Mouse (Mus musculus) layer of hippocampus, adult 2 months (tissue): ENCODE measurements around the gene Rfx8. TPM values are rescaled to one million over a fixed set of nuclear protein-coding genes. Genes with fewer than 3 reads are reported as not detected.

Experiments
- DNase-seq, 2 experiments: peaks; one replicate each; pipeline ENCODE4 v3.0.0; 2022; ENCODE audit warnings: low spot score in 2 of 2
- H3K27ac ChIP-seq: fragments of 200-600 bp; 2 replicates; pipeline ENCODE4 v1.8.1; 2022
- H3K4me3 ChIP-seq: fragments of 200-600 bp; 2 replicates; pipeline ENCODE4 v1.8.1; 2022; ENCODE audit warnings: mild to moderate bottlenecking
- CTCF ChIP-seq: fragments of 200-600 bp; conservative IDR thresholded peaks from 2 replicates; pipeline ENCODE4 v1.8.1; 2022; ENCODE audit warnings: antibody characterized with exemption, mild to moderate bottlenecking, moderate library complexity
- total RNA-seq, 2 experiments: library from RNA; stranded (reverse); gene quantifications; 2 replicates each; pipeline ENCODE4 v1.2.3; 2021

The Rfx8 gene
- total RNA-seq, 2 experiments from 2014 or later = 0.22 to 0.51 TPM

- TF ChIP-seq CTCF = no peak
- DNase-seq = no peak
- Histone ChIP-seq H3K27ac (peak overlapping the region; percentile 99; the same call in 1 of the 2 replicates), H3K4me3 (peak overlapping the region; percentile 92)
These were observed 72.2 kb downstream of the Rfx8 start for GRCm38 (mm10) chr1:39648584-39648983.

- Histone ChIP-seq H3K27ac (peak overlapping the region; percentile 75), H3K4me3 (peak overlapping the region; percentile 13; the same call in 1 of the 2 replicates)
- DNase-seq = no peak
- TF ChIP-seq CTCF = no peak
These were observed 74.7 kb downstream of the Rfx8 start for GRCm38 (mm10) chr1:39645905-39646759.

- TF ChIP-seq CTCF = no peak
- H3K27ac ChIP-seq = no peak overlapping the region
- no peak for DNase-seq
- no peak overlapping the region for H3K4me3 ChIP-seq
These were observed 76.5 kb downstream of the Rfx8 start for GRCm38 (mm10) chr1:39644333-39644732.

- H3K27ac ChIP-seq = no peak overlapping the region
- DNase-seq = no peak
- peak; percentile 50 for TF ChIP-seq CTCF
- no peak overlapping the region for H3K4me3 ChIP-seq
These were observed 79.1 kb downstream of the Rfx8 start for GRCm38 (mm10) chr1:39641667-39642066.

GRCm38 (mm10) chr1:39637139-39637538 lies 83.7 kb downstream of the Rfx8 start:
- TF ChIP-seq CTCF = no peak
- Histone ChIP-seq H3K27ac (no peak overlapping the region), H3K4me3 (no peak overlapping the region)
- no peak for DNase-seq

GRCm38 (mm10) chr1:39636660-39637059 lies 84.1 kb downstream of the Rfx8 start:
- Histone ChIP-seq H3K27ac (no peak overlapping the region), H3K4me3 (no peak overlapping the region)
- no peak for TF ChIP-seq CTCF
- DNase-seq = no peak

GRCm38 (mm10) chr1:39636196-39636595 lies 84.6 kb downstream of the Rfx8 start:
- no peak for TF ChIP-seq CTCF
- Histone ChIP-seq H3K4me3 (no peak overlapping the region), H3K27ac (no peak overlapping the region)
- DNase-seq = no peak

GRCm38 (mm10) chr1:39628606-39629005 lies 92.2 kb downstream of the Rfx8 start:
- no peak overlapping the region for H3K27ac ChIP-seq
- DNase-seq = no peak
- H3K4me3 ChIP-seq = no peak overlapping the region
- no peak for TF ChIP-seq CTCF

- H3K27ac ChIP-seq = no peak overlapping the region
- no peak for DNase-seq
- H3K4me3 ChIP-seq = no peak overlapping the region
- no peak for TF ChIP-seq CTCF
These were observed 95.3 kb downstream of the Rfx8 start for GRCm38 (mm10) chr1:39625491-39625890.

- DNase-seq = no peak
- Histone ChIP-seq H3K4me3 (no peak overlapping the region), H3K27ac (no peak overlapping the region)
- TF ChIP-seq CTCF = no peak
These were observed 97.1 kb downstream of the Rfx8 start for GRCm38 (mm10) chr1:39623729-39624128.

GRCm38 (mm10) chr1:39623106-39623505 lies 97.7 kb downstream of the Rfx8 start:
- TF ChIP-seq CTCF = no peak
- no peak for DNase-seq

GRCm38 (mm10) chr1:39618524-39618923 lies 102.3 kb downstream of the Rfx8 start:
- DNase-seq = no peak
- TF ChIP-seq CTCF = no peak
- no peak overlapping the region for H3K27ac ChIP-seq
- H3K4me3 ChIP-seq = no peak overlapping the region

More at GRCm38 (mm10) chr1:39623106-39623505, 97.7 kb downstream of the Rfx8 start:
- Histone ChIP-seq H3K27ac (no peak overlapping the region), H3K4me3 (no peak overlapping the region)

GRCm38 (mm10) chr1:39615526-39615925 lies 105.3 kb downstream of the Rfx8 start:
- no peak overlapping the region for H3K27ac ChIP-seq
- DNase-seq = no peak
- H3K4me3 ChIP-seq = no peak overlapping the region
- no peak for TF ChIP-seq CTCF

Other genes with a start within 250 kb of the Rfx8 start
- 10 to 100 TPM; 10.6 to 14.3 TPM for gene Tbc1d8, start 242.2 kb downstream of the Rfx8 start, total RNA-seq
- 10 to 100 TPM; 23.3 to 24.2 TPM for gene Cnot11, start 186.0 kb downstream of the Rfx8 start, total RNA-seq
- gene Rnf149, start 143.6 kb downstream of the Rfx8 start, total RNA-seq = 10 to 100 TPM; 35.4 to 36.3 TPM
- gene Creg2, start 69.5 kb downstream of the Rfx8 start, total RNA-seq = 10 to 100 TPM; 99.7 to 100.0 TPM
- gene Gm3646, start 84.3 kb upstream of the Rfx8 start, total RNA-seq = not detected
- 100 to 1,000 TPM; 134 to 145 TPM for gene Map4k4, start 179.9 kb upstream of the Rfx8 start, total RNA-seq